Mouse (Mus musculus) mesoderm, embryonic 11.5 days (tissue): ENCODE data around the gene Sfswap.
"Not testable (repeated sequence)": the region's sequence is repeated elsewhere in the genome, so short reads cannot be mapped to it uniquely, and the experiment has no call there.

ENCODE experiments used
- DNase-seq: peaks from one replicate; pipeline ENCODE4 v3.0.0-alpha.2; 2012; ENCODE audit warnings: low read depth, low spot score

The Sfswap gene

GRCm38 (mm10) chr5:129584583-129585541 lies 83.8 kb downstream of the Sfswap start:
- peak; percentile 33 for DNase-seq

- DNase-seq: peak; percentile 90
Measured at GRCm38 (mm10) chr5:129586016-129586415, 85.0 kb downstream of the Sfswap start.

- DNase-seq: no peak
Measured at GRCm38 (mm10) chr5:129586471-129586870, 85.5 kb downstream of the Sfswap start.

GRCm38 (mm10) chr5:129590915-129591314 lies 89.9 kb downstream of the Sfswap start:
- DNase-seq: no peak

- DNase-seq: peak; percentile 87
Measured at GRCm38 (mm10) chr5:129594116-129595114, 93.4 kb downstream of the Sfswap start.

GRCm38 (mm10) chr5:129602071-129602487 lies 101.1 kb downstream of the Sfswap start:
- no peak for DNase-seq

- no peak for DNase-seq
Measured at GRCm38 (mm10) chr5:129607476-129607875, 106.5 kb downstream of the Sfswap start.

- peak; percentile 69 for DNase-seq
Measured at GRCm38 (mm10) chr5:129611060-129611459, 110.0 kb downstream of the Sfswap start.

GRCm38 (mm10) chr5:129620600-129620999 lies 119.6 kb downstream of the Sfswap start:
- not testable (repeated sequence) for DNase-seq
